Mouse (Mus musculus) CD4-positive, CD25-positive, alpha-beta regulatory T cell, adult 4 months (primary cell): ENCODE measurements around the gene Atrip. TPM values are rescaled to one million over a fixed set of nuclear protein-coding genes. Genes with fewer than 3 reads are reported as not detected.

Experiments used
- ATAC-seq: one replicate; pipeline ENCODE4 v1.8.0; 2017
- polyA plus RNA-seq, 2 experiments: library from polyadenylated mRNA; unstranded; fragments of 100-300 nt; shearing (Covaris generic); gene quantifications; one replicate each; pipeline ENCODE4 v1.2.1; 2017

Atrip gene
- polyA plus RNA-seq, 2 experiments from 2014 or later: 23.4 to 32.1 TPM

DNA sequence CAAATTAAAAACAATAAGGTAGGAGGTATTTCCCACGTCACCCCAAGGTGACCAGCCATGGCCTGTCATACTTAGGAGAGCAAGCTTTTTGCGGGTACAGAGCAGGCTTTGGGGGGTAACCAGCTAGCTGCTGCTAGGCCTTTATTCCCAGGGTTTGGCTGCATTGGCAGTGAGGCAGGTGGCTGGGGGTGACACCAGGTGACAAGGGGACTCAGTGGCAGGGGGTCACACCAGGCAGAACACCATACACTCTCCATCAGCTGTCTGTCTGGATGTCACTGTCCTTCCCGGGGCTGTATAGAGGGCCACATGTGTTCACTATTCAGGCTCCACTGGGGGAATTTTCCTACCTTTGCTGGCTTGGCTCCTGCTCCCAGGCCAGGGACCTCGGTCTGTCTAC is 17.0 kb downstream of the Atrip start:
- ATAC-seq: no peak

GRCm38 (mm10) chr9:109056081-109056690 is 17.7 kb downstream of the Atrip start:
- ATAC-seq: no peak

- ATAC-seq: no peak
These were observed 18.5 kb downstream of the Atrip start for GRCm38 (mm10) chr9:109055271-109056030.

- peak; percentile 38 for ATAC-seq
These were observed 19.2 kb downstream of the Atrip start for GRCm38 (mm10) chr9:109054712-109055111.

GRCm38 (mm10) chr9:109053851-109054250 is 20.1 kb downstream of the Atrip start:
- no peak for ATAC-seq

- ATAC-seq: no peak
These were observed 20.6 kb downstream of the Atrip start for GRCm38 (mm10) chr9:109053366-109053765.

DNA sequence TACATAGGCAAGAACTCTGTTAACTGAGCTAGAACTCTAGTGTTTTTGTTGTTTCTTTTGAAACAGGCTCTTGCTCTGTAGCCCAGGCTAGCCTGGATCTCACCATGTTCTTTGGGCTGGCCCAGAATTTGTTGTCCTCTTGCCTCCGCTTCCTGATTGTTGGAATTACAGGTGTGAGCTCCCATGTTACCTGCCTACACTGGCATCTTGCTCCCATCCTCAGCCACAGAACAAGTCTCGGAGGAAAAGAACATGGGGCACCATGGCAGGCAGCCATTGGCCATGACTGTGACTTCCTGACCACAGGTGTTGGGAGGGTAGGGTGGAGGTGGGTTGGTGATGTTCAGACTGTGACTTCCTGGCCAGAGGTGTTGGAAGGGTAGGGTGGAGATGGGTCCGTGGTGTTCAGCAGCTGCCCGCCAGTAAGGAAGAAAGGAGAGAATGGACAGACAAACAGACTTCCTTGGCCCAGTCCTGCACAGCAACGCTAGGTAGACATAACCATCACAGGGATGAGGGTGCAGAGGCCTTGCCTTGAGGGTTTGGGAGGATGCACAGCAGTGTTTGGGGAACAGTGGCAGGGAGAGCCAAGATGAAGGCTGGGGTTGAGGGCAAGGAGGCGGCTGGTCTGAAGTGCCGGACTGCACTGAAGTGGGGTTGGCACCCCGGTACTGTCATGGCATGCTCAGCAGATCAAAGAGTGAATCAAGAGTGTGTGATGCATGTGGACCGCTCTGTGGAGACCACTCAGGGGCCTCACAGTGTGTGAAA is 21.2 kb downstream of the Atrip start:
- peak; percentile 36 for ATAC-seq

GRCm38 (mm10) chr9:109051651-109052489 is 22.1 kb downstream of the Atrip start:
- ATAC-seq: peak; percentile 28

GRCm38 (mm10) chr9:109051011-109051501 is 22.9 kb downstream of the Atrip start:
- peak; percentile 46 for ATAC-seq

DNA sequence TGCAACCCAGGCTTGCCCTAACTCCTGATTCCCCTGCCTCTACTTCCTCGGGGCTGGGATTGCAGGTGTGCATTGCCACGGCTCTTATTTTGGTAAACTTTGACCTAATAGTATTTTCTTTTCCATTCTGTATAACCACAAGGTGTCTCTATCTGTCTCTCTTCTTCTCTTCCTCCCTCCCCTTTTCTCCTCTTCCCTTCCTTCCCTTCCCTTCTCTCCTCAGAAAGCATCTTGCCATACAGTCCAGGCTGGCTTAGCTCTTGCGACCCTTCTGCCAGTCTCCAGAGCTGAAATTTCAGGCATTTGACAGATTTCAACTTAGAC is 23.3 kb downstream of the Atrip start:
- ATAC-seq: no peak

DNA sequence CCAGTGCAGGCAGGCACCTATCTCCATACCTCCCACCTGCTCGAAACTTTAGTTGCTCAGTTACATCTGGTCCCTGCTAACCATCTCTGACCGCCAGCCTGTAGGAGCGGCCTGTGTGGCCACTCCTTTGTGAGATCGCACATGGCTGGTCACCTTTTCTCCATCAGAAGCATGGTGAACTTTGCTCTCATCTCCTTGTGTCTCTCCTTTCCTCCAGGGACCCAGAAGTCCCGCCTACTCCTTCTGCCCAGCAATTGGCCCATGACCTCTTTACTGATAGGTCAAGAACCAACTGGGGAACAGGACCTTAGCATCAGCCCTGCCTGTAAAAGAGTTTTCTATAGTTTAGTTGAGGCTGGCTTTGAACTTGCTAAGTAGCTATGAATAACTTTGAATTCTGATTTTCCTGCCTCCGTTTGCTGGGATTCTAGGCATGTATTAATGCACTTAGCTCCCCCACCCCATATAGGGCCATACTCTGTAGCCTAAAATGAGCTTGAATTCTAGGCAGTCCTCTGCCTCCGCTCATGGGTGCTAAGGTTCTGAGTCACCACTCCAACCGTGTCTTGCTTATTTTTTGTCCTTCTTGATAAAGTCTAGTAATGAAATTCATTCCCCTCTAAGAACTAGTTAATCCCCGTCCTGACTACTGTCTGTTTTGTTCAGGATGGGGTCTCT is 23.8 kb downstream of the Atrip start:
- no peak for ATAC-seq

- no peak for ATAC-seq
These were observed 24.6 kb downstream of the Atrip start for GRCm38 (mm10) chr9:109049316-109049715.

DNA sequence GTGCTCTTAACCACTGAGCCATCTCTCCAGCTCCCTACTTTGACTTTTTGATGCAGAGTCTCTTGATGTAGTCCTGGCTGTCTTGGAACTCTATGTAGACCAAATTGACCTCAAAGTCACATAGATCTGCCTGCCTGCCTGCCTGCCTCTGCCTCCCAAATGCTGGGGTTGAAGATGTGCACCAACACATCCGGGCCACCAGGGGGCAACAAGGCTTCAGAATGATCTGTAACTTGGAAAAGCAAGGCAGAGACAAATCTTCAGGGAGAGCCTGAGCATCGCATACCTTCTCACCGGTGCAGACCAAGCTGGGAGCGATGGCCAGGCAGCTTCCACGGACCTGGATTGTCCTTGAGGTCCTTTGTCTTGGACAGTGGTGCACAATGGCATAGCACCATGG is 27.6 kb downstream of the Atrip start:
- ATAC-seq: peak; percentile 38

DNA sequence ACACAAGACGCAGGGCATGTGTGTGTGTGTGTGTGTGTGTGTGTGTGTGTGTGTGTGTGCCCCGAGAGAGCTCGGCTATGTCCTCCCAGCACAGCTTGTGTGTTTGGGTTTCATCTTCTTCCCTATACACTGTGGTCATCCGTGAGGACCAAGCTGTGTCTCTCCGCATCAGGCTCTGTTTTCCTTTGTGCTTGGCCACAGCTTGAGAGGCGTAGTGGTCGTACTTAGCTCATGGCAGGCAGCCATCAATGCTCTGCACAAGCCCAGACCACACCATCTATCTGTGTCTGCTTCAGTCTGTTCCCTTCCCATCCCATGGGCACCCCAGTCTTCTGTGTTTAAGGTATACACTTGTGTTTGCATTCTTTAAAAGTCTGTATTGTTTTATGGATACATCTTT is 32.6 kb downstream of the Atrip start:
- ATAC-seq: no peak

GRCm38 (mm10) chr9:109040906-109041305 is 33.0 kb downstream of the Atrip start:
- ATAC-seq: no peak

- no peak for ATAC-seq
These were observed 33.7 kb downstream of the Atrip start for GRCm38 (mm10) chr9:109040216-109040615.

GRCm38 (mm10) chr9:109039681-109040080 is 34.2 kb downstream of the Atrip start:
- no peak for ATAC-seq

- ATAC-seq: peak; percentile 41
These were observed 35.0 kb downstream of the Atrip start for GRCm38 (mm10) chr9:109038901-109039364.

- peak; percentile 87 for ATAC-seq
These were observed 35.6 kb downstream of the Atrip start, which contains the start of gene Shisa5 for GRCm38 (mm10) chr9:109038086-109038895. TSS of gene Shisa5 (plus strand) at chr9:109038565.

GRCm38 (mm10) chr9:109032435-109032834 is 41.5 kb downstream of the Atrip start:
- no peak for ATAC-seq

GRCm38 (mm10) chr9:109031686-109032085 is 42.2 kb downstream of the Atrip start:
- no peak for ATAC-seq
